Mouse (Mus musculus): ENCODE data around the gene Plekhh2. TPM values are rescaled to one million over a fixed set of nuclear protein-coding genes. Genes with fewer than 3 reads are reported as not detected.

The Plekhh2 gene
- total and polyA plus RNA-seq, 3 experiments: 0.04 TPM; not detected in 2

GRCm38 (mm10) chr17:84628611-84629010, 116.9 kb downstream of the Plekhh2 start:
- H3K27ac ChIP-seq (ENCODE audit: control insufficient read depth, low read depth, low read length): no peak overlapping the region
- no peak for DNase-seq (ENCODE audit: low read depth, low spot score)
- no peaks in the 10 kb centered on the region for H3K79me2 ChIP-seq (ENCODE audit: control insufficient read depth, insufficient read depth, low read length, poor library complexity)
- no peak overlapping the region for H3K9ac ChIP-seq (ENCODE audit: control insufficient read depth, low read depth, low read length, poor library complexity, severe bottlenecking)
- no peaks in the 10 kb centered on the region for H3K9me3 ChIP-seq (replicated peaks; ENCODE audit: insufficient read depth, low read length)
- no peak for TF ChIP-seq ELF1 (IDR thresholded peaks at IDR 0.05; ENCODE audit: low read depth, low read length)
- no peak for TF ChIP-seq ETS1 (IDR thresholded peaks at IDR 0.05; ENCODE audit: low read depth, low read length)
- no peak for TF ChIP-seq UBTF (IDR thresholded peaks at IDR 0.05; ENCODE audit: borderline replicate concordance, insufficient read depth, low read depth, low read length)
- TF ChIP-seq ZC3H11A (IDR thresholded peaks at IDR 0.05; ENCODE audit: low read depth, low read length): no peak
- no peak for TF ChIP-seq POLR2A (IDR thresholded peaks at IDR 0.05; ENCODE audit: control insufficient read depth in 1 of 2, insufficient read depth in 1 of 2, low read depth in 1 of 2, low read length in 2 of 2, poor library complexity in 1 of 2)
- no peak for TF ChIP-seq MYC (IDR thresholded peaks at IDR 0.05; ENCODE audit: low read depth, low read length)
- TF ChIP-seq MXI1 (IDR thresholded peaks at IDR 0.05; ENCODE audit: low read depth, low read length): no peak
- TF ChIP-seq RCOR1 (IDR thresholded peaks at IDR 0.05; ENCODE audit: low read depth, low read length): no peak
- TF ChIP-seq JUND (IDR thresholded peaks at IDR 0.05; ENCODE audit: low read depth, low read length): no peak
- TF ChIP-seq USF1 (IDR thresholded peaks at IDR 0.05; ENCODE audit: low read depth, low read length): no peak
- TF ChIP-seq CHD1 (IDR thresholded peaks at IDR 0.05; ENCODE audit: low read depth, low read length): no peak
- TF ChIP-seq ZNF384 (IDR thresholded peaks at IDR 0.05; ENCODE audit: low read depth, low read length): no peak
- TF ChIP-seq RAD21 (IDR thresholded peaks at IDR 0.05; ENCODE audit: low read depth, low read length): no peak
- no peak for TF ChIP-seq NELFE (IDR thresholded peaks at IDR 0.05; ENCODE audit: low read depth, low read length)
- TF ChIP-seq MEF2A (IDR thresholded peaks at IDR 0.05; ENCODE audit: extremely low read depth, insufficient replicate concordance, low read depth, low read length, poor library complexity, severe bottlenecking): no peak
- H3K4me1 ChIP-seq (ENCODE audit: control insufficient read depth in 1 of 2, insufficient read depth in 2 of 2, low read length in 2 of 2): no peaks in the 10 kb centered on the region
- H3K36me3 ChIP-seq (ENCODE audit: control insufficient read depth in 1 of 2, insufficient read depth in 2 of 2, low read length in 2 of 2): no peaks in the 10 kb centered on the region
- H3K4me3 ChIP-seq (ENCODE audit: control insufficient read depth in 1 of 2, insufficient read depth in 1 of 2, low read depth in 2 of 2, low read length in 2 of 2): no peak overlapping the region
- 0 out of 4 replicates have a peak, but pooled peaks cover 0 to 1% of the 10 kb centered on the region in 2 experiments for H3K27me3 ChIP-seq (ENCODE audit: control insufficient read depth in 1 of 2, insufficient read depth in 2 of 2, low read length in 2 of 2)

- no peaks in the 10 kb centered on the region for H3K9me3 ChIP-seq (replicated peaks; ENCODE audit: insufficient read depth, low read length)
- H3K4me1 ChIP-seq (ENCODE audit: control insufficient read depth in 1 of 2, insufficient read depth in 2 of 2, low read length in 2 of 2): no peaks in the 10 kb centered on the region
- H3K4me3 ChIP-seq (ENCODE audit: control insufficient read depth in 1 of 2, insufficient read depth in 1 of 2, low read depth in 2 of 2, low read length in 2 of 2): no peak overlapping the region
- H3K79me2 ChIP-seq (ENCODE audit: control insufficient read depth, insufficient read depth, low read length, poor library complexity): no peaks in the 10 kb centered on the region
- peaks cover 1 to 2% of the 10 kb centered on the region in 2 experiments; a peak in 3 of 4 replicates for H3K27me3 ChIP-seq (ENCODE audit: control insufficient read depth in 1 of 2, insufficient read depth in 2 of 2, low read length in 2 of 2)
- no peak overlapping the region for H3K27ac ChIP-seq (ENCODE audit: control insufficient read depth, low read depth, low read length)
- no peak for DNase-seq (ENCODE audit: low read depth, low spot score)
- no peak for TF ChIP-seq EP300 (IDR thresholded peaks at IDR 0.05; ENCODE audit: low read depth in 1 of 2, low read length in 2 of 2)
- H3K36me3 ChIP-seq (ENCODE audit: control insufficient read depth in 1 of 2, insufficient read depth in 2 of 2, low read length in 2 of 2): no peaks in the 10 kb centered on the region
- no peak overlapping the region for H3K9ac ChIP-seq (ENCODE audit: control insufficient read depth, low read depth, low read length, poor library complexity, severe bottlenecking)
Measured at GRCm38 (mm10) chr17:84631836-84632235, 120.1 kb downstream of the Plekhh2 start.

Data from MEL (cell line).